Mouse (Mus musculus) gastrocnemius, postnatal 36 days (tissue): ENCODE measurements around the gene Efcab14. TPM values are rescaled to one million over a fixed set of nuclear protein-coding genes. Genes with fewer than 3 reads are reported as not detected.
A peak's percentile ranks its signal among the peaks of the same experiment; 100 is the strongest.

Experiments
- DNase-seq, 2 experiments: peaks; one replicate each; pipeline ENCODE4 v3.0.0; 2022
- intact Hi-C: fragments of 180-260 bp; cut with DNase I; formaldehyde crosslinking; loops from one replicate; pipeline ENCODE4 v1.15.1; 2025
- long read RNA-seq, 2 experiments: library from polyadenylated mRNA; stranded (forward); transcript quantifications; one replicate each; pipeline ENCODE4 v2.0.0; 2021
- total RNA-seq, 2 experiments: library from RNA; stranded (reverse); gene quantifications; 2 replicates each; pipeline ENCODE4 v1.2.3; 2021

Gene Efcab14
- 10 to 100 TPM; 35.1 to 35.2 TPM for total RNA-seq
- long read RNA-seq, experiment 1, partial matches to known transcripts: 3 of 9 reads
- long read RNA-seq, experiment 1, other reads (novel, unspliced or antisense): 2 of 9 reads
- long read RNA-seq, experiment 2, partial matches to known transcripts: 1 of 8 reads
- long read RNA-seq, experiment 2, other reads (novel, unspliced or antisense): 3 of 8 reads

DNA sequence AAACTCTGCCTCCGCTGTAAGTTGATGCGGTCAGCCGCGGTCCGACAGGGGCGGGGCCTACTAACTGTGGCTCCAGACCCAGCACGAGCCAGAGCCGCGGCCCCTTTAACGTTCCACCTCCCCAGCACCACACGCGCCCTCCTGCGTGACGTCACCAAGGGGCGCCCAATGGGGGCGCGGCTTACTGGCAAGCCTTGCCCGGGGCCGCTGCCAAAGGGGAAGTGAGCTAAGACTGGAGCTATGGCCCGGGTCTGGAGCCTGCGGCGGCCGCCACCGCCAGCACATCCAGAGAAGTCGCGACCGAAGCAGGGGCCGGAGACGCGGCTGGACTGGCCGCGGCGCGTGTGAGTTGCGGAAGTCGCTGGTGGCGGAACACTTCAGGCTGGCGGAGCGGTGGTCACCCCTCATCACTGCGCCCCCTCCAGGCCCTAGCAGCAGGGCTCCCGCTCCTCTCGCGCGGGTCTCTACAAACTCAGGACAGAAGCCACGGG is at the start of gene Efcab14:
TSS of gene Efcab14 (plus strand) at position 194 of the 491 bp plus-strand sequence.
- intact Hi-C loops: loop anchor here (5.0 kb wide), 1 partner anchor 95 kb away; no protein-coding TSS in a partner anchor
- DNase-seq: peak; percentile 98

GRCm38 (mm10) chr4:115701468-115701867 is 36.1 kb upstream of the Efcab14 start:
- intact Hi-C loops: no loop called here
- DNase-seq: no peak

DNA sequence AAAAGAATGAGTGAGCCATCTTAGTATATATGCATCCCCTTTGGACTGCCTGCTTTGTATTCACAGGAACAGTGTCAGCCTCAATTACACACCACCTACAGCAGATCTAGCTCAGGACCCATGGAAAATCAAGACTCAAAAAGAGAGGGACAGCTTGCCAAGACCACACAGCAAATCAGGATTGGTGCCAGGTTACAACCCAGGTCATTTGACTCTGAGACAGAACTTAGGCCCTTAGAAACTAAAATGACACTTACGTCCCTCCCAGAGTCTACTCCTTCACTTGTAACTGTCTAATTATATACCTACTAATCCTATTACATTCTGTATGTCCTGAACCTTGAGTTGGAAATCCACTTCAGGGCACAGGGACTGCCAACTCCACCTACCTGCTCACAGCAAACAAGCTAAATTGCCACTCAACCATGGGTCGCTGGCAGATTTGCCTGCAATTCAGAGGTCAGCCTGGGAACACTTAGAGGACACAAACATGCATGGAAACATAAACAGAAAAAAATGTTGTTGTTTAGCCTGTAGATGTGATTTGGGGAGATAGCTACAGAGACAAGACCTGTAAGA is 33.5 kb upstream of the Efcab14 start:
- no peak for DNase-seq
- intact Hi-C loops: no loop called here

GRCm38 (mm10) chr4:115708974-115709593 is 28.5 kb upstream of the Efcab14 start:
- intact Hi-C loops: loop anchor here (5.0 kb wide), 1 partner anchor 232 kb away; no protein-coding TSS in a partner anchor
- DNase-seq: no peak

DNA sequence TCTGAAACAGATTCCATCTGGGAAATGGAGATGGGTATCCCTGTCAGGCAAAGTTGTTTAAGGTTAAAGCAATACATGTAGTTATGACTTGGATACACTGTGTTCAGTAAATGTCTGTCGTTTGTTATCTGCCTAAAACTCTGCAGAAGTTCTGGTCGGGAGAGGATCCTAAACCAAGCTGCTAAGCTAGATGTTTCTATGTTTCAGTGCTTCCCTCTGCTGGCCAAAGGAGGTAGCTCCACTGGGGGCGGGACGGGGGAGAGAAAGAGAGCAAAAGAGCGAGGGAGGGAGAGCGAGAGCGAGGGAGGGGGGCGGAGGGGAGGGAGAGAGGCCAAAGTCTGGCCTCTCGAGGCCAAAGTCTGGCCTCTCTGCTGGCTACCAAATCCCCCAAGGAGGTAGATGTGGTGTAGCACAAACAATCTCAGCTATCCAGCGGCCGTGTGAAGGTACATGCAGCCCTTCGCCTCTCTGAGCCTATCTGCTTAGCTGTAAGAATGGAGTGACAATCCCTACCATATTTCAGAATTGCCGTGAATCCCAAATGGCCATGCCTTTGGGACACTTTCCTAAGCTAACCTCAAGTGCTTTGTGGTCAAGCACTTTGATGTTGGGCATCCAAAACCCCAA is 27.6 kb upstream of the Efcab14 start:
- intact Hi-C loops: loop anchor here (5.0 kb wide), 1 partner anchor 233 kb away; no protein-coding TSS in a partner anchor
- peak; percentile 67 to 71 for DNase-seq

GRCm38 (mm10) chr4:115728721-115729120 is 8.8 kb upstream of the Efcab14 start:
- intact Hi-C loops: no loop called here
- peak in 1 of 2 experiments; percentile 12 for DNase-seq

DNA sequence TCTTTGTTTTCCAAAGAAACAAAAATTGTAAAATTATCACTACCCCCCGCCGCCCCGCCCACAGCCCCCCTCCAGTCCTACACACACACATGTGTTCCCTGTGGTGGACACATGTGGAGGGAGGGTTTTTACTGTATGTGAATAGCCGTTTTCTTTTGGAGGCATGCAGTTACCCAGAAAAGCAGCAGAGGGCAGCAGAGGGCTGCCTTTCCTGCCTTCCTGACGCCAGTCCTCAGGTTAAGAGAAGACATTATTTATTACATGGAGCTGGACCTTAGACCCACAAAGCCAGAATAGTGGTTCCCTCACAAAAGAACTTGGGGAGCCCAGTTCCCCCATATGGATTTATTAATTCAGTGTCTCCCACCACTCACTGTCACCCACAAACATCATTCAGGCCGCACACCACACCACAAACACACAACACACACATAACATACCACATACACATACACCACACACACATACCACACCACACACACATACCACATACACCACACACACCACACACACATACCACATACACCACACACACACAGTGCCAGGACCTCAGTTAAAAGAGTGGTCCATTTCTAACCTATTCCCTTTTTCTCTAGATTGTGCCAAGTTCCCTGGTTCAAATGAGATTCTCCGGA is 5.8 kb upstream of the Efcab14 start:
- peak; percentile 37 to 65 for DNase-seq
- intact Hi-C loops: loop anchor here (5.0 kb wide), 2 partner anchors 56 to 221 kb away; no protein-coding TSS in a partner anchor

DNA sequence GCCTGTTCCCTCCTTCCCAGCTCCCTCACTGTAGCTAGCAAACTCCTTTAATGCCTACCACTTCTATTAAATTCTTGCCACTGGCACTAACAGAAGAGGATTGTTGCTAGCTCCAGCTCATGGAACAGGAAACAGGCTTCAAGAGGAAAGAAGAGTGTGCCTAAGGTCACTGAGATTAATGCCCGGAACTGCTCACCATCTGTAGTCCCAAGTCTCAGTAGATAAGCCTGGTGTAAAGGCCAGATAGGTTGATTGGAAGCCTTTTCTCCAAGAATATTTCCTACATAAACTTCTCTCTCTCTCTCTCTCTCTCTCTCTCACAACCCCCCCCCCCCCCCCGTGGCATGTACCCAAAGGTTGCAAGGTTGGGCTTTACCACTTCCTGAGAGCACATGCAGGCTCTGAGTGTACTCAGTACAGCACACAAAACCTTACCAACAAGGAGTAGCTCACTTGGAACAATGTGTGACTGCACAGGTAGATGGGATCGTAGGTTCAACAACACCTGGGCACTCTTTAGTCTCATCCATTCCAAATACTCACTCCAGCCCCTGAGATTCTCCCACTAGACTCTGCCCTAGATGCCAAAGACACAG is 5.2 kb upstream of the Efcab14 start:
- intact Hi-C loops: loop anchor here (5.0 kb wide), 2 partner anchors 55 to 220 kb away; no protein-coding TSS in a partner anchor
- no peak for DNase-seq

- intact Hi-C loops: loop anchor here (5.0 kb wide), 2 partner anchors 54 to 219 kb away; no protein-coding TSS in a partner anchor
- no peak for DNase-seq
Observed at GRCm38 (mm10) chr4:115733746-115734145, 3.8 kb upstream of the Efcab14 start.

GRCm38 (mm10) chr4:115734867-115735266 is 2.7 kb upstream of the Efcab14 start:
- DNase-seq: no peak

DNA sequence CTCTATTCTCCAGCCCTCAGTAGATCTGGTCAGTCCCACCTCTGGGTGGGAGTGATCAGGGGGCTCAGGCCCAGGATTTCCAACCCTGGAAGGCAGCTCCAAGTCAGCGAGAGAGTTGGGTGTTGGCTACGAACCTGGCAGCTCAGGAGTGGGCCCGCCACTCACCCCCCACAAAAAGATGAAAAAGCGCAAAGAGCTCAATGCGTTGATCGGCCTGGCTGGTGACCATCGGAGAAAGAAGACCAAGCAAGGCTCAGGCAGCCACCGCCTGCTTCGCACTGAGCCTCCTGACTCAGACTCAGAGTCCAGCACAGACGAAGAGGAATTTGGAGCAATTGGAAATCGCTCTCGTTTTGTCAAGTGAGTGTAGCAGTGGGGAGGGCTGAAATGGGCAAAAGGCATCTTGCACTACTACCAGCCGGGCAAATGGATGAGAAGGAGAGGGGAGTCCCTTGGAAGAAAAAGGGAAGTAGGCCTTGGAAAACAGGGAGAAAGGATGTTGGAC is 989 bp downstream of the Efcab14 start:
- DNase-seq: no peak
- intact Hi-C loops: loop anchor here (5.0 kb wide), 1 partner anchor 94 kb away; no protein-coding TSS in a partner anchor

More at GRCm38 (mm10) chr4:115734867-115735266, 2.7 kb upstream of the Efcab14 start:
- intact Hi-C loops: loop anchor here (5.0 kb wide), 3 partner anchors 52 to 217 kb away; no protein-coding TSS in a partner anchor

DNA sequence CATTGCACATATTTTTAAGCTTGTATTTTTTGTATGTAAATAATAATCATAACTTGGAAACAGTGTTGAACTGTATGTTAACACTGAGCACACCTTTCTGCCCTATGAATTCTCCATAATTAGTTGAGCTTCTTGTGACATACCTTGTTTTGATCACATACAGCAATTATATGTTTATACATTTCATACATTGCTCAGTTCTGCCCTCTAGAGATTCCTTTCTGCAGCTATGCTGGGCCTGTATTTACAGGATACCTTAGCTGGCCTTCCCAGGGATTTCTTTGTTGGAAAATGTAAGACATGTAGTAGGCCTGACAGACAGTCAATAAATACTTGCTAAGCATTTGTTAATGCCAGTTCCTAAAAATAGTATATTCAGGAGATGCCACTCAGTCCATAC is 5.1 kb downstream of the Efcab14 start:
- intact Hi-C loops: no loop called here
- DNase-seq: no peak

GRCm38 (mm10) chr4:115743096-115743495 is 5.6 kb downstream of the Efcab14 start:
- intact Hi-C loops: no loop called here
- DNase-seq: no peak

GRCm38 (mm10) chr4:115748181-115748580 is 10.6 kb downstream of the Efcab14 start:
- DNase-seq: no peak
- intact Hi-C loops: no loop called here

GRCm38 (mm10) chr4:115749336-115749735 is 11.8 kb downstream of the Efcab14 start:
- DNase-seq: no peak
- intact Hi-C loops: no loop called here

- DNase-seq: no peak
- intact Hi-C loops: no loop called here
Observed at GRCm38 (mm10) chr4:115754101-115754500, 16.6 kb downstream of the Efcab14 start.

GRCm38 (mm10) chr4:115754851-115755250 is 17.3 kb downstream of the Efcab14 start:
- intact Hi-C loops: no loop called here
- DNase-seq: no peak

DNA sequence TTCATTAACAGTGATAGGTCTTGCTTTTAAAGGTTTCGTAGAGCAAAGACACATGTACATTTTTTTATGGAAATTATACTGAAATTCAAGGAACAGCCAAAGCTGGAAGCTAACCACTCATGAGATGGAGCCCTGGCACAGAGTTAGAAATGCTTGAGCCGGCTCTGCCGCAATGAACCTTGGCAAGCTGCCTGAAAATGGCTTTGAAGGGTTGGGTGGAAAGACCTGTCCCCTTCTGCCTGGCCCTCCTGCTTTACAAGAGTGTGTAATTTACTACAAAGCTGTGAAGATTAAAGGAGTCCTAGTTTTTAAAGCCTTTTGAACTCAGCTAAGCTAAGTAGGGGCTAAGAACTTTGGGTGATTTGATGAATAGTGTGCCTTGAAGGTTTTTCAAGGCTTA is 23.7 kb downstream of the Efcab14 start:
- DNase-seq: no peak
- intact Hi-C loops: no loop called here

GRCm38 (mm10) chr4:115764581-115764980 is 27.0 kb downstream of the Efcab14 start:
- no peak for DNase-seq
- intact Hi-C loops: no loop called here
